Mouse (Mus musculus) small intestine, adult 2 months (tissue): Measurements from ENCODE around the gene Isoc2a.

Source experiments
- CTCF ChIP-seq: fragments of 200-500 bp; IDR thresholded peaks from 2 replicates; pipeline ENCODE4 v1.5.1; 2012; ENCODE audit warnings: low read depth, mild to moderate bottlenecking, control low read depth, inconsistent platforms, low read length, moderate library complexity, mixed read lengths; ENCODE audit not compliant: insufficient replicate concordance, insufficient read length; ENCODE audit errors: extremely low read depth
- POLR2A ChIP-seq: fragments of 200-500 bp; IDR thresholded peaks from 2 replicates; pipeline ENCODE4 v1.6.1; 2012; ENCODE audit warnings: low read depth, mild to moderate bottlenecking, control low read depth, inconsistent platforms, low read length, moderate library complexity

DNA sequence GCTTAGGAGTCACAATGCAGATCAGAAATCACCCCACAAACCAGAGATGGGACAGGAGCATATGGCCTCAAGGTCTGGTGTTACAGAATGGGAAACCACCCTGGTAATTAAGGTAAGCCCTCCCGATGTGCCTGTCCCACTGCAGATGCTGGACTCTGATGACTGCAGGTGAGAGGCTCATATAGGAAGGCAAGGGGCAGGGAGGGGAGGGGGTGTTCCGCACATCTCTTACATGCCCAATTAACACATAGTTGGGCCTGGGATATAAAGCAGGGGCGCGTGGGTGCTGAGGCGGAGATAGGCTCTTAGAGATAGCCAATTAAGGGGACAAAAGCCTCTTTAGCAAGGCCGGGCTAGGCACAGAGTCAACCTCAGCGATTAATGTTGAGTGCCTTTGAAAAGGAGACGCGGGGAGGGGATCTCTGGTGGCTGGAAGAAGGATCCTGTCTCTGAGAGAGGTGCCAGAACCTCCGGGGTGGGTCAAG lies 29.6 kb downstream of the Isoc2a start, which contains the start of gene Gm36210:
- TF ChIP-seq POLR2A, result no peak
- no peak for TF ChIP-seq CTCF
